Mouse (Mus musculus) testis, postnatal 14 days (tissue): Measurements from ENCODE around the gene Olfr1381.
"Not testable (repeated sequence)": the region's sequence is repeated elsewhere in the genome, so short reads cannot be mapped to it uniquely, and the experiment has no call there.

Experiments
- DNase-seq: peaks from one replicate; pipeline ENCODE4 v3.0.0; 2021; ENCODE audit warnings: low spot score

Olfr1381 gene

GRCm38 (mm10) chr11:49543149-49543548, at the start of gene Olfr1381:
Gene Olfr1381, plus strand, starts transcription at chr11:49543449.
- not testable (repeated sequence) for DNase-seq

- DNase-seq = no peak
These were observed 25.2 kb upstream of the Olfr1381 start for GRCm38 (mm10) chr11:49518086-49518485.

- DNase-seq = no peak
These were observed 23.9 kb upstream of the Olfr1381 start, which contains the start of gene Olfr1383 for GRCm38 (mm10) chr11:49519348-49519747. Gene Olfr1383, plus strand, starts transcription at chr11:49519648.

- no peak for DNase-seq
These were observed 15.3 kb upstream of the Olfr1381 start, which contains the start of gene Olfr1382 for GRCm38 (mm10) chr11:49527947-49528346. Gene Olfr1382, plus strand, starts transcription at chr11:49528247.

- DNase-seq = no peak
These were observed 10.5 kb upstream of the Olfr1381 start for GRCm38 (mm10) chr11:49532761-49533160.

- DNase-seq = not testable (repeated sequence)
These were observed 6.6 kb upstream of the Olfr1381 start for GRCm38 (mm10) chr11:49536631-49537030.

GRCm38 (mm10) chr11:49554033-49554432, 10.8 kb downstream of the Olfr1381 start:
- not testable (repeated sequence) for DNase-seq

GRCm38 (mm10) chr11:49556578-49556977, 13.3 kb downstream of the Olfr1381 start, which contains the start of gene Olfr1380:
Gene Olfr1380, plus strand, starts transcription at chr11:49556878.
- DNase-seq = not testable (repeated sequence)

GRCm38 (mm10) chr11:49575054-49575453, 31.8 kb downstream of the Olfr1381 start:
- not testable (repeated sequence) for DNase-seq

- DNase-seq = not testable (repeated sequence)
These were observed 37.2 kb downstream of the Olfr1381 start for GRCm38 (mm10) chr11:49580452-49580851.

GRCm38 (mm10) chr11:49590213-49590612, 47.0 kb downstream of the Olfr1381 start:
- no peak for DNase-seq

GRCm38 (mm10) chr11:49597149-49597548, 53.9 kb downstream of the Olfr1381 start:
- DNase-seq = not testable (repeated sequence)
